10 mouse cellular contexts compared by ENCODE assay signal in the genomic region with DNA sequence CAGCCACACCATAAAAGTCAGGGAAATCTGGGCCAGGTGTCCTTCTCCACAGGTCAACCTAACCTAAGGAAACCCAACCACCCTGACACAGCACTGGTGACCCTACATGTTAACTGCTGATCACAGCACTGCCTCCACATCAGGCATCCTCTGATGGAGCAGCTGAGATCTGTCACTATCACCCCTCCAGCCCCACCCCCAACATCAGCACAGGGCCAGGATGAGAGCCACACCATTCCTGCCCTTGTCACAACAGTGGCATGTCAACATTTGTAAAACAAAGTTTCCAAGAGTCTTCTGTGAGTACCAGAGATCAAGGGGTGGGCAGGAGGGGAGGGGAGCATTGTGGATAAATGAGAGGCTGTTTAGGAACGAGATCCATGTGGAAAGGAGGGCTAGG. TPM values are rescaled to one million over a fixed set of nuclear protein-coding genes. Genes with fewer than 3 reads are reported as not detected.
DNase-seq lines count a peak whose midpoint lies in the region; ATAC-seq and TF ChIP-seq lines count a peak whose summit lies in the region.
"Had no signal": no experiment of that assay in that cellular context is flagged by ENCODE, and none has a peak within 500 bp of the region (broad histone marks: within the 10 kb centered on the region; RNA-seq: fewer than 3 reads in every experiment).

No protein-coding gene starts in this region.

- 43% methylated on average over 1 of the region's 1 CpGs for WGBS in heart, embryonic 13.5 days

- peak overlapping the region; percentile 80 for H3K9ac ChIP-seq in heart, embryonic 13.5 days

- no peaks in the 10 kb centered on the region for H3K9me3 ChIP-seq in heart, embryonic 13.5 days

- no peak overlapping the region for H3K4me3 ChIP-seq in heart, embryonic 13.5 days
- no peak overlapping the region for H3K4me3 ChIP-seq in testis, adult 2 months (ENCODE audit: control insufficient read depth, low read depth, low read length)

- no peak for DNase-seq in heart, adult 9 months (ENCODE audit: low spot score in 2 of 2)
- no peak for DNase-seq in testis, postnatal 14 days (ENCODE audit: low spot score)
- DNase-seq in lung, postnatal 14 days: peak; percentile 75
- no peak for DNase-seq in adrenal gland, adult 2 months
- DNase-seq in right cerebral cortex, postnatal 4 days: no peak
- DNase-seq in gastrocnemius, postnatal 25 days: no peak

- TF ChIP-seq CTCF in testis, adult 2 months (IDR thresholded peaks at IDR 0.05; ENCODE audit: control insufficient read depth, insufficient read depth, insufficient replicate concordance, low read depth, low read length): no peak

- no peaks in the 10 kb centered on the region; the same call in 1 of the 2 replicates for H3K36me3 ChIP-seq in heart, embryonic 13.5 days
- H3K36me3 ChIP-seq in testis, adult 2 months (ENCODE audit: control insufficient read depth, insufficient read depth, low read length): no peaks in the 10 kb centered on the region; the same call in 1 of the 2 replicates

- H3K4me2 ChIP-seq in heart, embryonic 13.5 days: peak overlapping the region; percentile 89

- ATAC-seq in heart, embryonic 13.5 days (ENCODE audit: extremely low read depth, insufficient number of reproducible peaks, low FRiP score, low TSS enrichment): no peak

- H3K27ac ChIP-seq in heart, embryonic 13.5 days (replicated peaks): peak overlapping the region; percentile 95
- peak overlapping the region; percentile 91; the same call in 1 of the 2 replicates for H3K27ac ChIP-seq in testis, adult 2 months (ENCODE audit: control insufficient read depth, insufficient read depth, low read depth, low read length)

- H3K4me1 ChIP-seq in heart, embryonic 13.5 days: peaks cover 60% of the 10 kb centered on the region
- H3K4me1 ChIP-seq in testis, adult 2 months (ENCODE audit: control insufficient read depth, insufficient read depth, low read length): peaks cover 28% of the 10 kb centered on the region

- TF ChIP-seq POLR2A in testis, adult 2 months (IDR thresholded peaks at IDR 0.05; ENCODE audit: control insufficient read depth, low read depth, low read length): no peak

- H3K27me3 ChIP-seq in heart, embryonic 13.5 days (replicated peaks): no peaks in the 10 kb centered on the region
- H3K27me3 ChIP-seq in testis, adult 2 months (ENCODE audit: control insufficient read depth, insufficient read depth, low read length): no peaks in the 10 kb centered on the region

RNA-seq across cellular contexts. Expression of gene Ptprs, which starts 12.8 kb away (rescaled TPM):
- polyA plus RNA-seq in heart, embryonic 13.5 days (2015; fragmentation: Nextera tagmentation; extraction: Ambion mirVana): 45.4 and 50.1 TPM in 2 replicates
- 63.4 and 68.8 TPM in 2 replicates for polyA plus RNA-seq in testis, adult 2 months (2012; rRNA removed)
- 100 to 1,000 TPM; 149 to 249 TPM for total RNA-seq in adrenal gland, adult 2 months (2021)
- 573 and 605 TPM in 2 replicates for polyA plus RNA-seq in adrenal gland, adult 2 months (2012; rRNA removed)
- total RNA-seq in gastrocnemius, postnatal 25 days (2021): 10 to 100 TPM; 37.7 to 39.6 TPM

RNA-seq across cellular contexts. Expression of gene Znrf4, which starts 48.7 kb away (rescaled TPM):
- polyA plus RNA-seq in heart, embryonic 13.5 days (2015; fragmentation: Nextera tagmentation; extraction: Ambion mirVana): not detected in 2 replicates
- polyA plus RNA-seq in testis, adult 2 months (2012; rRNA removed): 1,198 and 1,268 TPM in 2 replicates
- total RNA-seq in adrenal gland, adult 2 months (2021): not detected
- polyA plus RNA-seq in adrenal gland, adult 2 months (2012; rRNA removed): not detected in 2 replicates
- not detected for total RNA-seq in gastrocnemius, postnatal 25 days (2021)
- total RNA-seq: monocyte, adult 5-6 weeks had no signal
- polyA plus RNA-seq: C2C12 had no signal

Comparison
In these comparisons a context has a peak if more than half of its experiments do, and no peak if none do; other contexts are left out.
1. RNA of gene Znrf4, which starts 48.7 kb away (polyA plus RNA-seq): 1,198 to 1,268 TPM in testis, adult 2 months; not detected in heart, embryonic 13.5 days and not detected in adrenal gland, adult 2 months; every median in the first group is over 1,000 times any median in the second.